Mouse (Mus musculus) neural tube, embryonic 14.5 days (tissue): ENCODE measurements around the gene Chst15. TPM values are rescaled to one million over a fixed set of nuclear protein-coding genes. Genes with fewer than 3 reads are reported as not detected.

ENCODE experiments used
- ATAC-seq: fragments of 200-750 bp; cut with Nextera tagmentation; 2 replicates; pipeline ENCODE4 v1.8.0; 2017; ENCODE audit warnings: low read depth, mild to moderate bottlenecking, moderate TSS enrichment, moderate library complexity
- H3K27ac ChIP-seq: fragments of 300-500 bp; sonication (generic); 2 replicates; pipeline ENCODE4 v1.5.1; 2014; ENCODE audit warnings: low read depth, mild to moderate bottlenecking, control low read depth, low read length, moderate library complexity, mixed read lengths
- H3K27me3 ChIP-seq: fragments of 300-500 bp; sonication (generic); 2 replicates; pipeline ENCODE4 v1.6.1; 2014; ENCODE audit warnings: low read length; ENCODE audit not compliant: control insufficient read depth, insufficient read depth
- H3K36me3 ChIP-seq: fragments of 300-500 bp; sonication (generic); 2 replicates; pipeline ENCODE4 v1.6.1; 2014; ENCODE audit warnings: low read length, mixed read lengths; ENCODE audit not compliant: control insufficient read depth, insufficient read depth
- H3K4me1 ChIP-seq: fragments of 300-500 bp; sonication (generic); 2 replicates; pipeline ENCODE4 v1.6.1; 2014; ENCODE audit warnings: low read length; ENCODE audit not compliant: control insufficient read depth, insufficient read depth
- H3K4me2 ChIP-seq: fragments of 300-500 bp; sonication (generic); 2 replicates; pipeline ENCODE4 v1.6.1; 2014; ENCODE audit warnings: mild to moderate bottlenecking, low read depth, low read length, control low read depth
- H3K4me3 ChIP-seq: fragments of 300-500 bp; sonication (generic); 2 replicates; pipeline ENCODE4 v1.5.1; 2014; ENCODE audit warnings: low read depth, low read length, control low read depth, mixed read lengths
- H3K9ac ChIP-seq: fragments of 300-500 bp; sonication (generic); replicated peaks from 2 replicates; pipeline ENCODE4 v1.6.1; 2014; ENCODE audit warnings: low read depth, mild to moderate bottlenecking, control low read depth, low read length, mixed read lengths
- H3K9me3 ChIP-seq: fragments of 300-500 bp; sonication (generic); 2 replicates; pipeline ENCODE4 v1.6.1; 2016; ENCODE audit warnings: low read length; ENCODE audit not compliant: control insufficient read depth
- WGBS: fragments of 180-500 bp; shearing (Covaris S2); extraction: QIAGEN DNeasy Blood & Tissue Kit; methylation state at CpG from one replicate; pipeline ENCODE4 v1.1.7; 2014; 5-methylcytosine and 5-hydroxymethylcytosine counted together
- polyA plus RNA-seq: library from polyadenylated mRNA; unstranded; fragments of >200 nt; fragmentation: Nextera tagmentation; extraction: Ambion mirVana; gene quantifications from 2 replicates; pipeline ENCODE4 v1.2.1, GENCODE M21; 2014

Chst15 gene
- polyA plus RNA-seq, 1 experiment from 2014 or later = 16.7 TPM

- ATAC-seq = no peak
- 81% methylated on average over 14 of the region's 14 CpGs for WGBS
- Histone ChIP-seq H3K9me3 (no peaks in the 10 kb centered on the region), H3K27me3 (no peaks in the 10 kb centered on the region), H3K4me1 (0 out of 2 replicates have a peak, but pooled peaks cover 5% of the 10 kb centered on the region), H3K4me2 (no peak overlapping the region), H3K9ac (no peak overlapping the region), H3K36me3 (no peaks in the 10 kb centered on the region), H3K4me3 (no peak overlapping the region), H3K27ac (no peak overlapping the region)
Measured at GRCm38 (mm10) chr7:132339041-132339839, 22.2 kb upstream of the Chst15 start.

- Histone ChIP-seq H3K27ac (no peak overlapping the region), H3K9me3 (no peaks in the 10 kb centered on the region), H3K4me2 (no peak overlapping the region), H3K36me3 (no peaks in the 10 kb centered on the region), H3K27me3 (no peaks in the 10 kb centered on the region), H3K4me1 (0 out of 2 replicates have a peak, but pooled peaks cover 5% of the 10 kb centered on the region), H3K9ac (no peak overlapping the region), H3K4me3 (no peak overlapping the region)
- 58% methylated on average over 6 of the region's 6 CpGs for WGBS
- ATAC-seq = no peak
Measured at GRCm38 (mm10) chr7:132338350-132338749, 21.3 kb upstream of the Chst15 start.

- peak overlapping the region; percentile 22; the same call in 1 of the 2 replicates for H3K27ac ChIP-seq
- ATAC-seq = no peak
- H3K9me3 ChIP-seq = no peaks in the 10 kb centered on the region
- 0 out of 2 replicates have a peak, but pooled peaks cover 5% of the 10 kb centered on the region for H3K4me1 ChIP-seq
- H3K9ac ChIP-seq = no peak overlapping the region
- no peak overlapping the region for H3K4me2 ChIP-seq
- H3K4me3 ChIP-seq = no peak overlapping the region
- H3K36me3 ChIP-seq = no peaks in the 10 kb centered on the region
- no peaks in the 10 kb centered on the region for H3K27me3 ChIP-seq
- 68% methylated on average over 11 of the region's 11 CpGs for WGBS
Measured at GRCm38 (mm10) chr7:132337268-132337917, 20.4 kb upstream of the Chst15 start.

- no peak for ATAC-seq
- Histone ChIP-seq H3K27me3 (no peaks in the 10 kb centered on the region), H3K9me3 (no peaks in the 10 kb centered on the region), H3K27ac (peak overlapping the region; percentile 22; the same call in 1 of the 2 replicates), H3K9ac (no peak overlapping the region), H3K4me1 (0 out of 2 replicates have a peak, but pooled peaks cover 5% of the 10 kb centered on the region), H3K36me3 (no peaks in the 10 kb centered on the region), H3K4me3 (no peak overlapping the region), H3K4me2 (no peak overlapping the region)
- 58% methylated on average over 3 of the region's 3 CpGs for WGBS
Measured at GRCm38 (mm10) chr7:132336781-132337180, 19.8 kb upstream of the Chst15 start.

GRCm38 (mm10) chr7:132335367-132335766 lies 18.3 kb upstream of the Chst15 start:
- H3K4me1 ChIP-seq = 0 out of 2 replicates have a peak, but pooled peaks cover 5% of the 10 kb centered on the region
- H3K9ac ChIP-seq = no peak overlapping the region
- no peaks in the 10 kb centered on the region for H3K9me3 ChIP-seq
- no peak overlapping the region for H3K4me3 ChIP-seq
- no peak overlapping the region for H3K27ac ChIP-seq
- ATAC-seq = no peak
- H3K4me2 ChIP-seq = no peak overlapping the region
- H3K36me3 ChIP-seq = no peaks in the 10 kb centered on the region
- 96% methylated on average over 4 of the region's 4 CpGs for WGBS
- H3K27me3 ChIP-seq = no peaks in the 10 kb centered on the region

GRCm38 (mm10) chr7:132333078-132333477 lies 16.1 kb upstream of the Chst15 start:
- no peaks in the 10 kb centered on the region for H3K9me3 ChIP-seq
- 0 out of 2 replicates have a peak, but pooled peaks cover 5% of the 10 kb centered on the region for H3K4me1 ChIP-seq
- no peak overlapping the region for H3K4me3 ChIP-seq
- H3K27me3 ChIP-seq = no peaks in the 10 kb centered on the region
- H3K9ac ChIP-seq = no peak overlapping the region
- 86% methylated on average over 1 of the region's 1 CpGs for WGBS
- ATAC-seq = no peak
- H3K4me2 ChIP-seq = no peak overlapping the region
- H3K36me3 ChIP-seq = no peaks in the 10 kb centered on the region
- H3K27ac ChIP-seq = no peak overlapping the region

- no peaks in the 10 kb centered on the region for H3K9me3 ChIP-seq
- H3K4me3 ChIP-seq = no peak overlapping the region
- H3K4me2 ChIP-seq = no peak overlapping the region
- H3K27me3 ChIP-seq = no peaks in the 10 kb centered on the region
- H3K27ac ChIP-seq = no peak overlapping the region
- H3K36me3 ChIP-seq = no peaks in the 10 kb centered on the region
- H3K4me1 ChIP-seq = 0 out of 2 replicates have a peak, but pooled peaks cover 4% of the 10 kb centered on the region
- ATAC-seq = peak; percentile 46; the same call in 1 of the 2 replicates
- 40% methylated on average over 11 of the region's 11 CpGs for WGBS
- no peak overlapping the region for H3K9ac ChIP-seq
Measured at GRCm38 (mm10) chr7:132332176-132332575, 15.1 kb upstream of the Chst15 start.

- Histone ChIP-seq H3K9ac (no peak overlapping the region), H3K4me2 (no peak overlapping the region), H3K27me3 (no peaks in the 10 kb centered on the region), H3K36me3 (no peaks in the 10 kb centered on the region), H3K4me3 (no peak overlapping the region), H3K4me1 (no peaks in the 10 kb centered on the region), H3K9me3 (no peaks in the 10 kb centered on the region), H3K27ac (no peak overlapping the region)
- no peak for ATAC-seq
- WGBS = 20% methylated on average over 1 of the region's 1 CpGs
Measured at GRCm38 (mm10) chr7:132330179-132330578, 13.2 kb upstream of the Chst15 start.

- Histone ChIP-seq H3K36me3 (no peaks in the 10 kb centered on the region), H3K9ac (no peak overlapping the region)
- WGBS = 100% methylated on average over 1 of the region's 1 CpGs
Measured at GRCm38 (mm10) chr7:132328648-132329047, 11.6 kb upstream of the Chst15 start.

More at GRCm38 (mm10) chr7:132328648-132329047, 11.6 kb upstream of the Chst15 start:
- Histone ChIP-seq H3K4me1 (no peaks in the 10 kb centered on the region), H3K9me3 (no peaks in the 10 kb centered on the region), H3K4me3 (no peak overlapping the region), H3K27ac (no peak overlapping the region), H3K4me2 (no peak overlapping the region), H3K27me3 (no peaks in the 10 kb centered on the region)
- no peak for ATAC-seq
